Mouse (Mus musculus): ENCODE results near the gene Homez. TPM values are rescaled to one million over a fixed set of nuclear protein-coding genes. Genes with fewer than 3 reads are reported as not detected.
A peak's percentile ranks its signal among the peaks of the same experiment; 100 is the strongest.

Homez gene
- polyA plus RNA-seq, 1 experiment: 5.2 TPM

- Histone ChIP-seq H3K4me3 (ENCODE audit: insufficient read depth, low read length) (peak overlapping the region; percentile 81), H3K27ac (ENCODE audit: insufficient read depth, low read depth, low read length) (peak overlapping the region; percentile 54), H3K4me1 (ENCODE audit: control insufficient read depth, insufficient read depth, low read length) (peaks cover 7% of the 10 kb centered on the region)
- TF ChIP-seq POLR2A (IDR thresholded peaks at IDR 0.05; ENCODE audit: borderline replicate concordance, low read depth, low read length) (no peak), CTCF (IDR thresholded peaks at IDR 0.05; ENCODE audit: low read depth, low read length) (no peak)
These were observed 23.8 kb upstream of the Homez start for GRCm38 (mm10) chr14:54894296-54895151.

GRCm38 (mm10) chr14:54893651-54894181, 23.0 kb upstream of the Homez start:
- peak overlapping the region; percentile 42 for H3K27ac ChIP-seq (ENCODE audit: insufficient read depth, low read depth, low read length)
- TF ChIP-seq CTCF (IDR thresholded peaks at IDR 0.05; ENCODE audit: low read depth, low read length) (no peak), POLR2A (IDR thresholded peaks at IDR 0.05; ENCODE audit: borderline replicate concordance, low read depth, low read length) (no peak)
- peaks cover 7% of the 10 kb centered on the region for H3K4me1 ChIP-seq (ENCODE audit: control insufficient read depth, insufficient read depth, low read length)
- H3K4me3 ChIP-seq (ENCODE audit: insufficient read depth, low read length): peak overlapping the region; percentile 74

DNA sequence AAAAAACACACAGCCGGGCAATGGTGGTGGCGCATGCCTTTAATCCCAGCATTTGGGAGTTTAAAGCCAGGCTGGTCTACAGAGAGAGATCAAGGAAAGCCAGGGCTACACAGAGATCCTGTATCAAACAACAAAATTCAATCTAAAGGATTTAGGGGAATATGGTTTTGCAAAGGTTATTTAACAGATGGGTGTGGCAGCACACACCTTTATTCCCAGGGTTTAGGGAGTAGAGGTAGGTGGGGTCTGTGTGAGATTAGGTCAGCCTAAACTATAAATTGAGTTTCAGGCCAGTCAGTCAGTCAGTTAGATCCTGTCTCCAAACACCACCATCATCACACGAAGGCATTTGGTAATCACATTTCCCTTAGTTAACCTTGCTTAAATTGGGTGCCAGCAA, 21.4 kb upstream of the Homez start, which contains the start of gene Pabpn1:
TSS of gene Pabpn1 (plus strand) at position 301 of the 400 bp plus-strand sequence.
- TF ChIP-seq CTCF (IDR thresholded peaks at IDR 0.05; ENCODE audit: low read depth, low read length) (no peak), POLR2A (IDR thresholded peaks at IDR 0.05; ENCODE audit: borderline replicate concordance, low read depth, low read length) (no peak)
- Histone ChIP-seq H3K27ac (ENCODE audit: insufficient read depth, low read depth, low read length) (peak within 1 kb of the TSS; percentile 42; the same call in 1 of the 2 replicates), H3K4me1 (ENCODE audit: control insufficient read depth, insufficient read depth, low read length) (peaks cover 7% of the 10 kb centered on the region), H3K4me3 (ENCODE audit: insufficient read depth, low read length) (peak within 1 kb of the TSS; percentile 74)

GRCm38 (mm10) chr14:54885309-54885708, 14.5 kb upstream of the Homez start:
- no peak overlapping the region for H3K4me3 ChIP-seq (ENCODE audit: insufficient read depth, low read length)
- peaks cover 7% of the 10 kb centered on the region; the same call in 1 of the 2 replicates for H3K4me1 ChIP-seq (ENCODE audit: control insufficient read depth, insufficient read depth, low read length)
- no peak overlapping the region for H3K27ac ChIP-seq (ENCODE audit: insufficient read depth, low read depth, low read length)
- TF ChIP-seq CTCF (IDR thresholded peaks at IDR 0.05; ENCODE audit: low read depth, low read length) (no peak), POLR2A (IDR thresholded peaks at IDR 0.05; ENCODE audit: borderline replicate concordance, low read depth, low read length) (no peak)

GRCm38 (mm10) chr14:54884022-54884712, 13.4 kb upstream of the Homez start:
- H3K27ac ChIP-seq (ENCODE audit: insufficient read depth, low read depth, low read length): no peak overlapping the region

GRCm38 (mm10) chr14:54883154-54884021, 12.6 kb upstream of the Homez start, which contains the start of the genes Bcl2l2 and Gm20521:
Gene Bcl2l2 (plus strand): TSS chr14:54883377.
Gene Gm20521 (plus strand): TSS chr14:54883441.
- Histone ChIP-seq H3K4me1 (ENCODE audit: control insufficient read depth, insufficient read depth, low read length) (peaks cover 7% of the 10 kb centered on the region; the same call in 1 of the 2 replicates), H3K27ac (ENCODE audit: insufficient read depth, low read depth, low read length) (peak within 1 kb of the TSS; percentile 59), H3K4me3 (ENCODE audit: insufficient read depth, low read length) (peak within 1 kb of the TSS; percentile 67)
- TF ChIP-seq CTCF (IDR thresholded peaks at IDR 0.05; ENCODE audit: low read depth, low read length): no peak
- peak; percentile 93 for TF ChIP-seq POLR2A (IDR thresholded peaks at IDR 0.05; ENCODE audit: borderline replicate concordance, low read depth, low read length)

More at GRCm38 (mm10) chr14:54884022-54884712, 13.4 kb upstream of the Homez start:
- peaks cover 7% of the 10 kb centered on the region; the same call in 1 of the 2 replicates for H3K4me1 ChIP-seq (ENCODE audit: control insufficient read depth, insufficient read depth, low read length)
- TF ChIP-seq POLR2A (IDR thresholded peaks at IDR 0.05; ENCODE audit: borderline replicate concordance, low read depth, low read length): no peak
- TF ChIP-seq CTCF (IDR thresholded peaks at IDR 0.05; ENCODE audit: low read depth, low read length): no peak
- peak overlapping the region; percentile 67 for H3K4me3 ChIP-seq (ENCODE audit: insufficient read depth, low read length)

- Histone ChIP-seq H3K27ac (ENCODE audit: insufficient read depth, low read depth, low read length) (peak within 1 kb of the TSS; percentile 71), H3K4me3 (ENCODE audit: insufficient read depth, low read length) (peak within 1 kb of the TSS; percentile 88), H3K4me1 (ENCODE audit: control insufficient read depth, insufficient read depth, low read length) (peaks cover 8% of the 10 kb centered on the region; the same call in 1 of the 2 replicates)
- TF ChIP-seq POLR2A (IDR thresholded peaks at IDR 0.05; ENCODE audit: borderline replicate concordance, low read depth, low read length): no peak
- no peak for TF ChIP-seq CTCF (IDR thresholded peaks at IDR 0.05; ENCODE audit: low read depth, low read length)
These were observed 6.4 kb upstream of the Homez start, which contains the start of gene Ppp1r3e for GRCm38 (mm10) chr14:54877048-54877715. Gene Ppp1r3e (minus strand): TSS chr14:54877550.

GRCm38 (mm10) chr14:54876539-54877047, 5.8 kb upstream of the Homez start:
- Histone ChIP-seq H3K4me1 (ENCODE audit: control insufficient read depth, insufficient read depth, low read length) (peaks cover 5% of the 10 kb centered on the region; the same call in 1 of the 2 replicates), H3K27ac (ENCODE audit: insufficient read depth, low read depth, low read length) (peak overlapping the region; percentile 71), H3K4me3 (ENCODE audit: insufficient read depth, low read length) (peak overlapping the region; percentile 88)
- TF ChIP-seq POLR2A (IDR thresholded peaks at IDR 0.05; ENCODE audit: borderline replicate concordance, low read depth, low read length): no peak
- TF ChIP-seq CTCF (IDR thresholded peaks at IDR 0.05; ENCODE audit: low read depth, low read length): no peak

Data from bone marrow macrophage, adult 2 months (primary cell).